Mouse (Mus musculus): ENCODE data around the gene Dgki. TPM values are rescaled to one million over a fixed set of nuclear protein-coding genes. Genes with fewer than 3 reads are reported as not detected.
A peak's percentile ranks its signal among the peaks of the same experiment; 100 is the strongest.

Gene Dgki
- polyA plus RNA-seq, 1 experiment from 2014 or later = 0.27 TPM

GRCm38 (mm10) chr6:37284879-37285278, 15.1 kb downstream of the Dgki start:
- WGBS = 90% methylated on average over 9 of the region's 9 CpGs
- ATAC-seq (ENCODE audit: low FRiP score, low TSS enrichment) = no peak

GRCm38 (mm10) chr6:37283336-37283735, 16.6 kb downstream of the Dgki start:
- Histone ChIP-seq H3K4me2 (replicated peaks; ENCODE audit: low read depth, low read length) (no peak overlapping the region), H3K9ac (ENCODE audit: low read depth, low read length) (no peak overlapping the region), H3K27me3 (ENCODE audit: control insufficient read depth, insufficient read depth, low read length) (no peaks in the 10 kb centered on the region), H3K27ac (ENCODE audit: low read depth, low read length) (no peak overlapping the region), H3K9me3 (ENCODE audit: control insufficient read depth, low read length) (no peaks in the 10 kb centered on the region), H3K4me1 (ENCODE audit: control insufficient read depth, insufficient read depth, low read length) (no peaks in the 10 kb centered on the region), H3K36me3 (ENCODE audit: control insufficient read depth, insufficient read depth, low read length) (no peaks in the 10 kb centered on the region), H3K4me3 (ENCODE audit: low read length) (no peak overlapping the region)
- WGBS = 13% methylated on average over 2 of the region's 2 CpGs
- no peak for ATAC-seq (ENCODE audit: low FRiP score, low TSS enrichment)

More at GRCm38 (mm10) chr6:37284879-37285278, 15.1 kb downstream of the Dgki start:
- H3K36me3 ChIP-seq (ENCODE audit: control insufficient read depth, insufficient read depth, low read length) = no peaks in the 10 kb centered on the region
- no peaks in the 10 kb centered on the region for H3K9me3 ChIP-seq (ENCODE audit: control insufficient read depth, low read length)
- H3K9ac ChIP-seq (ENCODE audit: low read depth, low read length) = no peak overlapping the region
- no peak overlapping the region for H3K4me2 ChIP-seq (replicated peaks; ENCODE audit: low read depth, low read length)
- H3K27me3 ChIP-seq (ENCODE audit: control insufficient read depth, insufficient read depth, low read length) = no peaks in the 10 kb centered on the region
- H3K27ac ChIP-seq (ENCODE audit: low read depth, low read length) = no peak overlapping the region
- H3K4me3 ChIP-seq (ENCODE audit: low read length) = no peak overlapping the region
- H3K4me1 ChIP-seq (ENCODE audit: control insufficient read depth, insufficient read depth, low read length) = no peaks in the 10 kb centered on the region

GRCm38 (mm10) chr6:37282659-37283058, 17.3 kb downstream of the Dgki start:
- H3K4me2 ChIP-seq (replicated peaks; ENCODE audit: low read depth, low read length) = no peak overlapping the region
- H3K27ac ChIP-seq (ENCODE audit: low read depth, low read length) = no peak overlapping the region
- ATAC-seq (ENCODE audit: low FRiP score, low TSS enrichment) = no peak
- H3K4me1 ChIP-seq (ENCODE audit: control insufficient read depth, insufficient read depth, low read length) = no peaks in the 10 kb centered on the region
- no peaks in the 10 kb centered on the region for H3K9me3 ChIP-seq (ENCODE audit: control insufficient read depth, low read length)
- no peaks in the 10 kb centered on the region for H3K27me3 ChIP-seq (ENCODE audit: control insufficient read depth, insufficient read depth, low read length)
- H3K36me3 ChIP-seq (ENCODE audit: control insufficient read depth, insufficient read depth, low read length) = no peaks in the 10 kb centered on the region
- no peak overlapping the region for H3K9ac ChIP-seq (ENCODE audit: low read depth, low read length)
- 79% methylated on average over 1 of the region's 1 CpGs for WGBS
- no peak overlapping the region for H3K4me3 ChIP-seq (ENCODE audit: low read length)

GRCm38 (mm10) chr6:37276834-37277715, 22.9 kb downstream of the Dgki start:
- no peak overlapping the region for H3K4me2 ChIP-seq (replicated peaks; ENCODE audit: low read depth, low read length)
- no peaks in the 10 kb centered on the region for H3K9me3 ChIP-seq (ENCODE audit: control insufficient read depth, low read length)
- no peak overlapping the region for H3K27ac ChIP-seq (ENCODE audit: low read depth, low read length)
- H3K9ac ChIP-seq (ENCODE audit: low read depth, low read length) = no peak overlapping the region
- H3K4me1 ChIP-seq (ENCODE audit: control insufficient read depth, insufficient read depth, low read length) = no peaks in the 10 kb centered on the region
- 45% methylated on average over 6 of the region's 6 CpGs for WGBS
- no peaks in the 10 kb centered on the region for H3K36me3 ChIP-seq (ENCODE audit: control insufficient read depth, insufficient read depth, low read length)
- no peaks in the 10 kb centered on the region for H3K27me3 ChIP-seq (ENCODE audit: control insufficient read depth, insufficient read depth, low read length)
- H3K4me3 ChIP-seq (ENCODE audit: low read length) = no peak overlapping the region
- no peak for ATAC-seq (ENCODE audit: low FRiP score, low TSS enrichment)

GRCm38 (mm10) chr6:37276181-37276580, 23.8 kb downstream of the Dgki start:
- H3K27me3 ChIP-seq (ENCODE audit: control insufficient read depth, insufficient read depth, low read length) = no peaks in the 10 kb centered on the region
- H3K9me3 ChIP-seq (ENCODE audit: control insufficient read depth, low read length) = no peaks in the 10 kb centered on the region
- no peak overlapping the region for H3K4me3 ChIP-seq (ENCODE audit: low read length)
- H3K4me2 ChIP-seq (replicated peaks; ENCODE audit: low read depth, low read length) = no peak overlapping the region
- no peak overlapping the region for H3K27ac ChIP-seq (ENCODE audit: low read depth, low read length)
- 68% methylated on average over 5 of the region's 5 CpGs for WGBS
- H3K9ac ChIP-seq (ENCODE audit: low read depth, low read length) = no peak overlapping the region
- no peaks in the 10 kb centered on the region for H3K36me3 ChIP-seq (ENCODE audit: control insufficient read depth, insufficient read depth, low read length)
- no peak for ATAC-seq (ENCODE audit: low FRiP score, low TSS enrichment)
- H3K4me1 ChIP-seq (ENCODE audit: control insufficient read depth, insufficient read depth, low read length) = no peaks in the 10 kb centered on the region

- no peak overlapping the region for H3K27ac ChIP-seq (ENCODE audit: low read depth, low read length)
- WGBS = 42% methylated on average over 8 of the region's 8 CpGs
- ATAC-seq (ENCODE audit: low FRiP score, low TSS enrichment) = peak; percentile 75; the same call in 1 of the 2 replicates
Observed at GRCm38 (mm10) chr6:37270905-37271591, 28.9 kb downstream of the Dgki start.

GRCm38 (mm10) chr6:37268589-37268988, 31.4 kb downstream of the Dgki start:
- 80% methylated on average over 6 of the region's 6 CpGs for WGBS
- no peak for ATAC-seq (ENCODE audit: low FRiP score, low TSS enrichment)
- no peaks in the 10 kb centered on the region for H3K36me3 ChIP-seq (ENCODE audit: control insufficient read depth, insufficient read depth, low read length)
- H3K27ac ChIP-seq (ENCODE audit: low read depth, low read length) = no peak overlapping the region
- no peak overlapping the region for H3K9ac ChIP-seq (ENCODE audit: low read depth, low read length)
- no peaks in the 10 kb centered on the region for H3K4me1 ChIP-seq (ENCODE audit: control insufficient read depth, insufficient read depth, low read length)
- no peak overlapping the region for H3K4me2 ChIP-seq (replicated peaks; ENCODE audit: low read depth, low read length)
- H3K9me3 ChIP-seq (ENCODE audit: control insufficient read depth, low read length) = no peaks in the 10 kb centered on the region
- no peak overlapping the region for H3K4me3 ChIP-seq (ENCODE audit: low read length)
- H3K27me3 ChIP-seq (ENCODE audit: control insufficient read depth, insufficient read depth, low read length) = no peaks in the 10 kb centered on the region

More at GRCm38 (mm10) chr6:37270905-37271591, 28.9 kb downstream of the Dgki start:
- Histone ChIP-seq H3K36me3 (ENCODE audit: control insufficient read depth, insufficient read depth, low read length) (no peaks in the 10 kb centered on the region), H3K27me3 (ENCODE audit: control insufficient read depth, insufficient read depth, low read length) (no peaks in the 10 kb centered on the region), H3K4me3 (ENCODE audit: low read length) (no peak overlapping the region), H3K4me1 (ENCODE audit: control insufficient read depth, insufficient read depth, low read length) (no peaks in the 10 kb centered on the region), H3K4me2 (replicated peaks; ENCODE audit: low read depth, low read length) (no peak overlapping the region), H3K9me3 (ENCODE audit: control insufficient read depth, low read length) (no peaks in the 10 kb centered on the region), H3K9ac (ENCODE audit: low read depth, low read length) (no peak overlapping the region)

- Histone ChIP-seq H3K27ac (ENCODE audit: low read depth, low read length) (no peak overlapping the region), H3K4me3 (ENCODE audit: low read length) (no peak overlapping the region), H3K9ac (ENCODE audit: low read depth, low read length) (no peak overlapping the region), H3K27me3 (ENCODE audit: control insufficient read depth, insufficient read depth, low read length) (no peaks in the 10 kb centered on the region), H3K4me1 (ENCODE audit: control insufficient read depth, insufficient read depth, low read length) (no peaks in the 10 kb centered on the region), H3K36me3 (ENCODE audit: control insufficient read depth, insufficient read depth, low read length) (no peaks in the 10 kb centered on the region), H3K4me2 (replicated peaks; ENCODE audit: low read depth, low read length) (no peak overlapping the region), H3K9me3 (ENCODE audit: control insufficient read depth, low read length) (no peaks in the 10 kb centered on the region)
- WGBS = 89% methylated on average over 4 of the region's 4 CpGs
- no peak for ATAC-seq (ENCODE audit: low FRiP score, low TSS enrichment)
Observed at GRCm38 (mm10) chr6:37267952-37268351, 32.0 kb downstream of the Dgki start.

- Histone ChIP-seq H3K4me2 (replicated peaks; ENCODE audit: low read depth, low read length) (no peak overlapping the region), H3K27me3 (ENCODE audit: control insufficient read depth, insufficient read depth, low read length) (no peaks in the 10 kb centered on the region), H3K27ac (ENCODE audit: low read depth, low read length) (no peak overlapping the region), H3K4me1 (ENCODE audit: control insufficient read depth, insufficient read depth, low read length) (no peaks in the 10 kb centered on the region), H3K4me3 (ENCODE audit: low read length) (no peak overlapping the region), H3K36me3 (ENCODE audit: control insufficient read depth, insufficient read depth, low read length) (no peaks in the 10 kb centered on the region), H3K9ac (ENCODE audit: low read depth, low read length) (no peak overlapping the region), H3K9me3 (ENCODE audit: control insufficient read depth, low read length) (peaks cover 3% of the 10 kb centered on the region; the same call in 1 of the 2 replicates)
- no peak for ATAC-seq (ENCODE audit: low FRiP score, low TSS enrichment)
- WGBS = 89% methylated on average over 7 of the region's 7 CpGs
Observed at GRCm38 (mm10) chr6:37262486-37262885, 37.5 kb downstream of the Dgki start.
